Mouse (Mus musculus): Measurements from ENCODE around the gene Lgmn.

DNA sequence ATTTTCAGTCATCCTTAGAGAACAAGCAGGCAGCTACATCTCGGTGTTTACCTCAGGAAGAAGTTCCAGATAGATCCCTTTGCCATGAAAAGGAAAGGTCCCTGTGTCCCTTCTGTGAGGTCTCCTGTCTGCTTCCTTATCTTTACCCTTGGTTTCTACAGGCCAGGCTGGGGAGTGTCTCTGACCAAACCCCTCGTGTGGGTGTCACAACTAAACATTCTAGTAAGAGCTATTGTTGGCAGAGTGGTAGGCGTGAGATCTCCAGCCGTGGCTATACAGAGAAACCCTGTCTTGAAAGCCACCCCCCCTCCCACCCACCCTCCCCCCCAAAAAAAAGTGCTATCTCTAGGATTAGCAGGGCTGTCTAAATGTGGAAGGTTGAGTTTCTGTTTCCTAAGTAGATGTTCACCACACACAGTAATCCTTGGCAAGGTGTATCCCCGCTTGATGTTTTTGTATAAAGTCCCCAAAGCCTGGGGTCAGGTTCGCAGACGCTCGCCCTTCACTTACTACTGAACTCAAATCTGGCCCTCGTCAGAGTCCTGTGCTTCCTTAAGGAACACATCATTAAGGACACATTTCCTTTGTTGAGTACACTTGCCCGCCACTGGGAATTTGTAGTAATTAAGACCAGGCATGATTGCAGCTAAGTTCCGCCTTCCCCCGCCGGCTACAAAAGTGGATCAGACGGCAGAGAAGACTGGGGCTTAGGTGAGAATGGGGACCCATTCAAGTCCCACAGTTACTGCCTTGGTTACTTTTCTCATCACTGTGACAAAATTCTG is 94.4 kb downstream of the Lgmn start:
- TF ChIP-seq CTCF (IDR thresholded peaks at IDR 0.05; ENCODE audit: extremely low read depth, insufficient read length, insufficient replicate concordance, low read depth, low read length) = no peak
- no peak for TF ChIP-seq POLR2A (IDR thresholded peaks at IDR 0.05; ENCODE audit: low read depth, low read length)
